Mouse (Mus musculus) urinary bladder, postnatal 25 days (tissue): ENCODE measurements around the gene Asna1.

Experiments used
- DNase-seq: peaks from one replicate; pipeline ENCODE4 v3.0.0; 2022; ENCODE audit warnings: low spot score

Asna1 gene

GRCm38 (mm10) chr8:85025098-85025932 lies at the start of gene Asna1:
Asna1 (minus strand) TSS chr8:85025281.
- peak; percentile 69 for DNase-seq

- DNase-seq, result no peak
Observed at GRCm38 (mm10) chr8:85074617-85075016, 49.5 kb upstream of the Asna1 start.

- DNase-seq, result no peak
Observed at GRCm38 (mm10) chr8:85074167-85074566, 49.1 kb upstream of the Asna1 start.

- DNase-seq, result no peak
Observed at GRCm38 (mm10) chr8:85073041-85073612, 48.0 kb upstream of the Asna1 start.

GRCm38 (mm10) chr8:85072364-85072929 lies 47.4 kb upstream of the Asna1 start:
- DNase-seq, result no peak

- DNase-seq, result peak; percentile 83
Observed at GRCm38 (mm10) chr8:85071514-85072281, 46.6 kb upstream of the Asna1 start, which contains the start of gene Dhps. Dhps (plus strand) TSS chr8:85071757.

GRCm38 (mm10) chr8:85071041-85071440 lies 46.0 kb upstream of the Asna1 start:
- DNase-seq, result no peak

- no peak for DNase-seq
Observed at GRCm38 (mm10) chr8:85067982-85068381, 42.9 kb upstream of the Asna1 start, which contains the start of gene Gm5741. Gm5741 (minus strand) TSS chr8:85067982.

GRCm38 (mm10) chr8:85067155-85067554 lies 42.1 kb upstream of the Asna1 start:
- DNase-seq, result peak; percentile 51

- no peak for DNase-seq
Observed at GRCm38 (mm10) chr8:85065213-85065612, 40.1 kb upstream of the Asna1 start.

GRCm38 (mm10) chr8:85062603-85063002 lies 37.5 kb upstream of the Asna1 start:
- DNase-seq, result no peak

- DNase-seq, result peak; percentile 85
Observed at GRCm38 (mm10) chr8:85059879-85060616, 35.0 kb upstream of the Asna1 start, which contains the start of gene Fbxw9. Fbxw9 (plus strand) TSS chr8:85060055.

GRCm38 (mm10) chr8:85057367-85057766 lies 32.3 kb upstream of the Asna1 start:
- DNase-seq, result no peak

- DNase-seq, result no peak
Observed at GRCm38 (mm10) chr8:85043619-85044018, 18.5 kb upstream of the Asna1 start.

GRCm38 (mm10) chr8:85037681-85038531 lies 12.8 kb upstream of the Asna1 start:
- DNase-seq, result peak; percentile 56

- DNase-seq, result no peak
Observed at GRCm38 (mm10) chr8:85037366-85037680, 12.2 kb upstream of the Asna1 start.

GRCm38 (mm10) chr8:85036718-85037365 lies 11.8 kb upstream of the Asna1 start, which contains the start of gene Tnpo2:
Tnpo2 (plus strand) TSS chr8:85036915.
- DNase-seq, result peak; percentile 85

- no peak for DNase-seq
Observed at GRCm38 (mm10) chr8:85036381-85036717, 11.3 kb upstream of the Asna1 start.

GRCm38 (mm10) chr8:85035728-85036310 lies 10.7 kb upstream of the Asna1 start:
- DNase-seq, result no peak
